Mouse (Mus musculus) myocyte (in vitro differentiated cells): ENCODE measurements around the gene Fhl3.

Experiments used
- CEBPB ChIP-seq: IDR thresholded peaks from 2 replicates; pipeline ENCODE4 v1.6.1; 2011; ENCODE audit warnings: mild to moderate bottlenecking, moderate library complexity; ENCODE audit not compliant: poor library complexity, insufficient read depth, severe bottlenecking
- E2F4 ChIP-seq: IDR thresholded peaks from one replicate; pipeline ENCODE4 v1.6.1; 2011; ENCODE audit warnings: mild to moderate bottlenecking, control low read depth, moderate library complexity; ENCODE audit not compliant: insufficient read depth
- MAX ChIP-seq: IDR thresholded peaks from one replicate; pipeline ENCODE4 v1.6.1; 2011; ENCODE audit warnings: low read depth, mild to moderate bottlenecking, control low read depth
- MYOD1 ChIP-seq, 3 experiments: IDR thresholded peaks; one replicate each; pipeline ENCODE4 v1.6.1; 2011; ENCODE audit warnings: control low read depth in 2 of 3, low read depth in 2 of 3, mild to moderate bottlenecking in 2 of 3, moderate library complexity in 1 of 3; ENCODE audit not compliant: insufficient read length in 2 of 3, control insufficient read depth in 1 of 3
- MYOG ChIP-seq, 3 experiments: IDR thresholded peaks; one replicate each; pipeline ENCODE4 v1.6.1; 2011; ENCODE audit warnings: control low read depth in 2 of 3, low read depth in 2 of 3, mild to moderate bottlenecking in 2 of 3; ENCODE audit not compliant: insufficient read length in 2 of 3, control insufficient read depth in 1 of 3, insufficient read depth in 1 of 3
- POLR2A ChIP-seq: IDR thresholded peaks from one replicate; pipeline ENCODE4 v1.6.1; 2011; ENCODE audit warnings: low read depth, mild to moderate bottlenecking, control low read depth, moderate library complexity; ENCODE audit not compliant: insufficient read length
- POLR2AphosphoS2 ChIP-seq: IDR thresholded peaks from one replicate; pipeline ENCODE4 v1.6.1; 2011; ENCODE audit warnings: low read depth, control low read depth; ENCODE audit not compliant: insufficient read length
- REST ChIP-seq: IDR thresholded peaks from one replicate; pipeline ENCODE4 v1.6.1; 2011; ENCODE audit warnings: mild to moderate bottlenecking, control low read depth, moderate library complexity; ENCODE audit not compliant: insufficient read depth, insufficient read length
- SRF ChIP-seq: IDR thresholded peaks from one replicate; pipeline ENCODE4 v1.6.1; 2011; ENCODE audit warnings: low read depth; ENCODE audit not compliant: control insufficient read depth, insufficient read length
- TCF12 ChIP-seq: IDR thresholded peaks from one replicate; pipeline ENCODE4 v1.6.1; 2011; ENCODE audit warnings: mild to moderate bottlenecking, control low read depth; ENCODE audit not compliant: poor library complexity, insufficient read depth, severe bottlenecking
- TCF3 ChIP-seq: IDR thresholded peaks from one replicate; pipeline ENCODE4 v1.6.1; 2011; ENCODE audit warnings: low read depth, control low read depth; ENCODE audit not compliant: insufficient read length
- USF1 ChIP-seq: IDR thresholded peaks from one replicate; pipeline ENCODE4 v1.6.1; 2011; ENCODE audit warnings: low read depth, mild to moderate bottlenecking, control low read depth, moderate library complexity

GRCm38 (mm10) chr4:124692416-124692861, 8.1 kb upstream of the Fhl3 start:
- TF ChIP-seq TCF3 (no peak), E2F4 (no peak), POLR2A (no peak), CEBPB (no peak), USF1 (no peak), MYOD1 (IDR thresholded peaks at IDR 0.05; ENCODE audit: control insufficient read depth in 1 of 3, insufficient read length in 2 of 3, low read depth in 2 of 3) (no peak), MAX (no peak), POLR2AphosphoS2 (no peak), TCF12 (no peak), MYOG (IDR thresholded peaks at IDR 0.05; ENCODE audit: control insufficient read depth in 1 of 3, insufficient read depth in 1 of 3, insufficient read length in 2 of 3, low read depth in 2 of 3) (no peak), SRF (no peak), REST (no peak)
